Comparison of ENCODE assay signal across 11 mouse cellular contexts in the genomic region with DNA sequence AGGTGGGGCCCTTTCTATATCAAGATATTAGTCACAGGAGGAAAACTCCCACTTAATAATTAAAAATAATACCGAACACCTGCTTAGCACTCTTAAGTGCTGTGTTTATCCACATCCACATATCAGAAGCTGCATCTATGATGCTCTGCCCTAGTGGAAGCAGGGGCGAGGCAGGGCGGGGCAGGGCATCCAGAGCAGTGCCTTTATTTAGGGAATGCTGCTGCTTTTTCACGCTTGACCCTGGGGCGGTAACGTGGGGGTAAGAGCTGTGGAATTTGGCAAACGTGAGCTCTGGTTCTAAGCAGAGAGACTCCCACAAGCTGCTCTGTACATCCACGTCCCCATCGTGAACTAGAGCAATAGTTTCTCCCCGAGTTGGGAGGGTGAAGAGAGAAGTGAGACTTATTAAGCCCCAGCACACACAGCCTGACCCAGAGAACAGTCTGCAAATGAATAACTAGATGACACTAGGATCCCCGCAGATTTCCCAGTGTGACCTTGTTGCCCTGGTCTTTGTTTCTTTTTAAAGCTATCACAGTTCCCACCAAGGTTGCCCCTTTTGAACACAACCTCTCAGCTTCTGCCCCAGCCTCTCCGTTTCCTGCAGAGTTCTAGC.
DNase-seq lines count a peak whose midpoint lies in the region; ATAC-seq and TF ChIP-seq lines count a peak whose summit lies in the region.
"Had no signal": no experiment of that assay in that cellular context is flagged by ENCODE, and none has a peak within 500 bp of the region (broad histone marks: within the 10 kb centered on the region; RNA-seq: fewer than 3 reads in every experiment).

No protein-coding gene starts in this region.

- no peak for DNase-seq in kidney, adult 18-20 months
- DNase-seq in brain, adult 2 months (ENCODE audit: low read depth, low spot score) = peak; percentile 30
- DNase-seq in hindbrain, postnatal 0 days (ENCODE audit: low spot score) = no peak
- DNase-seq in midbrain, embryonic 14.5 days = no peak
- no peak for DNase-seq in left cerebral cortex, postnatal 4 days
- no peak for DNase-seq in frontal cortex, adult 2 months (ENCODE audit: extremely low spot score in 1 of 2, low spot score in 1 of 2)
- DNase-seq in right cerebral cortex, adult 2 months (ENCODE audit: low spot score in 2 of 2) = no peak
- DNase-seq: thymus, postnatal 36 days had no signal

- no peak overlapping the region for H3K4me3 ChIP-seq in kidney, embryonic 14.5 days (ENCODE audit: low read length)
- no peak overlapping the region for H3K4me3 ChIP-seq in hindbrain, postnatal 0 days (ENCODE audit: low read length)
- no peak overlapping the region for H3K4me3 ChIP-seq in midbrain, embryonic 14.5 days (replicated peaks; ENCODE audit: low read depth, low read length)
- H3K4me3 ChIP-seq: embryonic facial prominence, embryonic 12.5 days; midbrain, embryonic 12.5 days had no signal

- intact Hi-C loops in left cerebral cortex, postnatal 4 days (cut with DNase I) = no loop called here

- H3K4me1 ChIP-seq in kidney, embryonic 14.5 days (ENCODE audit: control insufficient read depth, insufficient read depth, low read length) = peaks cover 19% of the 10 kb centered on the region
- no peaks in the 10 kb centered on the region for H3K4me1 ChIP-seq in hindbrain, postnatal 0 days (ENCODE audit: insufficient read depth, low read length)
- 0 out of 2 replicates have a peak, but pooled peaks cover 9% of the 10 kb centered on the region for H3K4me1 ChIP-seq in midbrain, embryonic 14.5 days (ENCODE audit: control insufficient read depth, insufficient read depth, low read length)

- H3K9me3 ChIP-seq in kidney, embryonic 14.5 days (ENCODE audit: control insufficient read depth, low read length) = no peaks in the 10 kb centered on the region
- no peaks in the 10 kb centered on the region for H3K9me3 ChIP-seq in hindbrain, postnatal 0 days (ENCODE audit: low read length)
- H3K9me3 ChIP-seq in midbrain, embryonic 14.5 days (ENCODE audit: control insufficient read depth, low read length) = no peaks in the 10 kb centered on the region
- H3K9me3 ChIP-seq: embryonic facial prominence, embryonic 12.5 days; midbrain, embryonic 12.5 days had no signal

- peak overlapping the region; percentile 25; the same call in 1 of the 2 replicates for H3K27ac ChIP-seq in kidney, embryonic 14.5 days (ENCODE audit: low read depth, low read length)
- peak overlapping the region; percentile 57; the same call in 1 of the 2 replicates for H3K27ac ChIP-seq in hindbrain, postnatal 0 days
- 0 out of 2 replicates have a peak overlapping the region, but pooled peaks have one; percentile 41 for H3K27ac ChIP-seq in midbrain, embryonic 14.5 days (replicated peaks; ENCODE audit: low read depth, low read length)
- H3K27ac ChIP-seq: embryonic facial prominence, embryonic 12.5 days; midbrain, embryonic 12.5 days had no signal

- peak; percentile 36; the same call in 1 of the 2 replicates for ATAC-seq in kidney, embryonic 14.5 days (ENCODE audit: low FRiP score, low TSS enrichment)
- ATAC-seq in hindbrain, postnatal 0 days = peak; percentile 12; the same call in 1 of the 2 replicates
- ATAC-seq in midbrain, embryonic 14.5 days (ENCODE audit: low FRiP score, low TSS enrichment) = no peak

- WGBS in kidney, embryonic 14.5 days = 36% methylated on average over 12 of the region's 12 CpGs
- 35% methylated on average over 12 of the region's 12 CpGs for WGBS in hindbrain, postnatal 0 days
- WGBS in midbrain, embryonic 14.5 days = 37% methylated on average over 12 of the region's 12 CpGs

- no peaks in the 10 kb centered on the region for H3K36me3 ChIP-seq in kidney, embryonic 14.5 days (ENCODE audit: control insufficient read depth, insufficient read depth, low read length)
- H3K36me3 ChIP-seq in hindbrain, postnatal 0 days (ENCODE audit: insufficient read depth, low read length) = no peaks in the 10 kb centered on the region
- H3K36me3 ChIP-seq in midbrain, embryonic 14.5 days (ENCODE audit: control insufficient read depth, insufficient read depth, low read length) = no peaks in the 10 kb centered on the region
- H3K36me3 ChIP-seq: embryonic facial prominence, embryonic 12.5 days; midbrain, embryonic 12.5 days had no signal

- no peaks in the 10 kb centered on the region for H3K27me3 ChIP-seq in kidney, embryonic 14.5 days (ENCODE audit: control insufficient read depth, insufficient read depth, low read length)
- H3K27me3 ChIP-seq in hindbrain, postnatal 0 days (ENCODE audit: insufficient read depth, low read length) = no peaks in the 10 kb centered on the region
- no peaks in the 10 kb centered on the region for H3K27me3 ChIP-seq in midbrain, embryonic 14.5 days (ENCODE audit: control insufficient read depth, insufficient read depth, low read length)
- H3K27me3 ChIP-seq: embryonic facial prominence, embryonic 12.5 days; midbrain, embryonic 12.5 days had no signal

- H3K4me2 ChIP-seq in kidney, embryonic 14.5 days (replicated peaks; ENCODE audit: low read depth, low read length) = no peak overlapping the region
- no peak overlapping the region for H3K4me2 ChIP-seq in hindbrain, postnatal 0 days (ENCODE audit: low read depth, low read length)
- H3K4me2 ChIP-seq in midbrain, embryonic 14.5 days (ENCODE audit: low read length) = no peak overlapping the region
- H3K4me2 ChIP-seq: embryonic facial prominence, embryonic 12.5 days; midbrain, embryonic 12.5 days had no signal

- no peak for TF ChIP-seq CTCF in hindbrain, postnatal 0 days (IDR thresholded peaks at IDR 0.05; ENCODE audit: low read depth)

- no peak overlapping the region for H3K9ac ChIP-seq in kidney, embryonic 14.5 days (ENCODE audit: low read depth, low read length)
- H3K9ac ChIP-seq in hindbrain, postnatal 0 days (replicated peaks; ENCODE audit: low read length) = no peak overlapping the region
- no peak overlapping the region for H3K9ac ChIP-seq in midbrain, embryonic 14.5 days (replicated peaks; ENCODE audit: low read length)
- H3K9ac ChIP-seq: embryonic facial prominence, embryonic 12.5 days; midbrain, embryonic 12.5 days had no signal
